Mouse (Mus musculus) CH12F3 (cell line): ENCODE data around the gene Epc2.

ENCODE experiments used
- in situ Hi-C: fragments of 300-500 bp; cut with MboI; formaldehyde crosslinking; loops from 2 replicates; pipeline ENCODE4 v1.14.3; 2020; ENCODE audit warnings: low sequenced_read_pairs

Epc2 gene

GRCm38 (mm10) chr2:49450931-49451636 is at the start of gene Epc2:
Epc2 (plus strand) TSS chr2:49451486.
- in situ Hi-C loops: no loop called here

GRCm38 (mm10) chr2:49405954-49406353 is 45.3 kb upstream of the Epc2 start:
- in situ Hi-C loops: no loop called here

GRCm38 (mm10) chr2:49411685-49412084 is 39.6 kb upstream of the Epc2 start:
- in situ Hi-C loops: no loop called here

GRCm38 (mm10) chr2:49412576-49412975 is 38.7 kb upstream of the Epc2 start:
- in situ Hi-C loops: no loop called here

GRCm38 (mm10) chr2:49415868-49416267 is 35.4 kb upstream of the Epc2 start:
- in situ Hi-C loops: no loop called here

- in situ Hi-C loops: no loop called here
These were observed 34.2 kb upstream of the Epc2 start for GRCm38 (mm10) chr2:49417018-49417604.

- in situ Hi-C loops: no loop called here
These were observed 30.9 kb upstream of the Epc2 start for GRCm38 (mm10) chr2:49420396-49420795.

- in situ Hi-C loops: no loop called here
These were observed 27.4 kb upstream of the Epc2 start for GRCm38 (mm10) chr2:49423857-49424256.

GRCm38 (mm10) chr2:49424788-49425187 is 26.5 kb upstream of the Epc2 start:
- in situ Hi-C loops: no loop called here

GRCm38 (mm10) chr2:49426175-49426574 is 25.1 kb upstream of the Epc2 start:
- in situ Hi-C loops: no loop called here

- in situ Hi-C loops: no loop called here
These were observed 20.3 kb upstream of the Epc2 start for GRCm38 (mm10) chr2:49431015-49431414.

- in situ Hi-C loops: no loop called here
These were observed 18.1 kb upstream of the Epc2 start for GRCm38 (mm10) chr2:49433211-49433610.

GRCm38 (mm10) chr2:49446238-49446637 is 5.0 kb upstream of the Epc2 start:
- in situ Hi-C loops: no loop called here

GRCm38 (mm10) chr2:49447586-49448475 is 3.5 kb upstream of the Epc2 start:
- in situ Hi-C loops: no loop called here

- in situ Hi-C loops: no loop called here
These were observed 819 bp upstream of the Epc2 start for GRCm38 (mm10) chr2:49450467-49450866.

- in situ Hi-C loops: no loop called here
These were observed 438 bp downstream of the Epc2 start for GRCm38 (mm10) chr2:49451637-49452211.

- in situ Hi-C loops: no loop called here
These were observed 1.3 kb downstream of the Epc2 start for GRCm38 (mm10) chr2:49452451-49453081.

- in situ Hi-C loops: no loop called here
These were observed 6.5 kb downstream of the Epc2 start for GRCm38 (mm10) chr2:49457797-49458196.

- in situ Hi-C loops: no loop called here
These were observed 14.5 kb downstream of the Epc2 start for GRCm38 (mm10) chr2:49465672-49466222.

- in situ Hi-C loops: no loop called here
These were observed 15.8 kb downstream of the Epc2 start for GRCm38 (mm10) chr2:49467038-49467437.

GRCm38 (mm10) chr2:49471188-49471587 is 19.9 kb downstream of the Epc2 start:
- in situ Hi-C loops: no loop called here
